ENCODE assay signal across 1 mouse cellular context in genomic region chr12:55491516-55492183, GRCm38 (mm10).
TF ChIP-seq lines count a peak whose summit lies in the region.

No protein-coding gene starts in this region.

TF ChIP-seq in CH12.LX, 34 proteins besides CTCF, POLR2A, EP300 and RAD21 (continued from another document):
- TF ChIP-seq UBTF (IDR thresholded peaks at IDR 0.05; ENCODE audit: low read depth, low read length) (no peak; the same call in 1 of the 2 replicates), IRF4 (IDR thresholded peaks at IDR 0.05; ENCODE audit: low read depth, low read length) (peak; percentile 56; the same call in 1 of the 2 replicates), CHD2 (IDR thresholded peaks at IDR 0.05; ENCODE audit: low read length) (peak; percentile 68; the same call in 1 of the 2 replicates), SIN3A (IDR thresholded peaks at IDR 0.05; ENCODE audit: low read length) (peak; percentile 64), ETS1 (conservative IDR thresholded peaks at IDR 0.05; ENCODE audit: low read depth, low read length) (peak; percentile 68), BHLHE40 (IDR thresholded peaks at IDR 0.05; ENCODE audit: low read depth, low read length) (peak; percentile 59), MAZ (IDR thresholded peaks at IDR 0.05; ENCODE audit: low read depth, low read length) (peak; percentile 81), E2F4 (IDR thresholded peaks at IDR 0.05; ENCODE audit: insufficient replicate concordance, low read depth, low read length) (no peak), JUN (IDR thresholded peaks at IDR 0.05; ENCODE audit: insufficient read depth, low read depth, low read length) (no peak)
